Mouse (Mus musculus): ENCODE measurements at regions not wholly inside any gene's neighbourhood (a gene's known extent, or its start where the extent isn't known, plus 50 kb on each side); places are given as distances from the start of the nearest gene placed in this dataset.

- H3K27ac ChIP-seq (replicated peaks): no peak overlapping the region
- no peak overlapping the region for H3K9ac ChIP-seq (ENCODE audit: low read length)
- 30% methylated on average over 10 of the region's 10 CpGs for WGBS
- no peaks in the 10 kb centered on the region for H3K9me3 ChIP-seq (ENCODE audit: control insufficient read depth, low read length)
- no peaks in the 10 kb centered on the region for H3K4me1 ChIP-seq (replicated peaks; ENCODE audit: control insufficient read depth, insufficient read depth)
- H3K4me3 ChIP-seq (ENCODE audit: low read depth, low read length): no peak overlapping the region
- DNase-seq (ENCODE audit: low spot score): no peak
- no peaks in the 10 kb centered on the region for H3K27me3 ChIP-seq (ENCODE audit: control insufficient read depth, insufficient read depth, low read length)
- H3K36me3 ChIP-seq (ENCODE audit: control insufficient read depth, insufficient read depth, low read length): no peaks in the 10 kb centered on the region
- H3K4me2 ChIP-seq (replicated peaks; ENCODE audit: low read depth): no peak overlapping the region
- no peak for ATAC-seq (ENCODE audit: low FRiP score, low TSS enrichment)
- TF ChIP-seq CTCF (IDR thresholded peaks at IDR 0.05; ENCODE audit: low read depth) (no peak), EP300 (optimal IDR thresholded peaks at IDR 0.05) (no peak)
These were observed 232.0 kb upstream of the Arid2 start for GRCm38 (mm10) chr15:96055361-96055760.

- 64% methylated on average over 16 of the region's 16 CpGs for WGBS
- H3K27me3 ChIP-seq (ENCODE audit: control insufficient read depth, insufficient read depth, low read length): no peaks in the 10 kb centered on the region
- no peaks in the 10 kb centered on the region for H3K4me1 ChIP-seq (replicated peaks; ENCODE audit: control insufficient read depth, insufficient read depth)
- no peak overlapping the region for H3K4me2 ChIP-seq (replicated peaks; ENCODE audit: low read depth)
- no peak for DNase-seq (ENCODE audit: low spot score)
- TF ChIP-seq CTCF (IDR thresholded peaks at IDR 0.05; ENCODE audit: low read depth) (no peak), EP300 (optimal IDR thresholded peaks at IDR 0.05) (no peak)
- H3K9ac ChIP-seq (ENCODE audit: low read length): no peak overlapping the region
- no peak overlapping the region for H3K4me3 ChIP-seq (ENCODE audit: low read depth, low read length)
- no peaks in the 10 kb centered on the region for H3K36me3 ChIP-seq (ENCODE audit: control insufficient read depth, insufficient read depth, low read length)
- no peak overlapping the region for H3K27ac ChIP-seq (replicated peaks)
- no peak for ATAC-seq (ENCODE audit: low FRiP score, low TSS enrichment)
- no peaks in the 10 kb centered on the region for H3K9me3 ChIP-seq (ENCODE audit: control insufficient read depth, low read length)
These were observed 231.4 kb upstream of the Arid2 start for GRCm38 (mm10) chr15:96055796-96056473.

- H3K27ac ChIP-seq (replicated peaks): no peak overlapping the region
- ATAC-seq (ENCODE audit: low FRiP score, low TSS enrichment): no peak
- no peaks in the 10 kb centered on the region for H3K36me3 ChIP-seq (ENCODE audit: control insufficient read depth, insufficient read depth, low read length)
- TF ChIP-seq CTCF (IDR thresholded peaks at IDR 0.05; ENCODE audit: low read depth): no peak
- no peak for TF ChIP-seq EP300 (optimal IDR thresholded peaks at IDR 0.05)
- no peaks in the 10 kb centered on the region for H3K27me3 ChIP-seq (ENCODE audit: control insufficient read depth, insufficient read depth, low read length)
- no peak overlapping the region for H3K9ac ChIP-seq (ENCODE audit: low read length)
- no peaks in the 10 kb centered on the region for H3K4me1 ChIP-seq (replicated peaks; ENCODE audit: control insufficient read depth, insufficient read depth)
- no peaks in the 10 kb centered on the region for H3K9me3 ChIP-seq (ENCODE audit: control insufficient read depth, low read length)
- H3K4me2 ChIP-seq (replicated peaks; ENCODE audit: low read depth): no peak overlapping the region
- DNase-seq (ENCODE audit: low spot score): no peak
- H3K4me3 ChIP-seq (ENCODE audit: low read depth, low read length): no peak overlapping the region
- 48% methylated on average over 3 of the region's 3 CpGs for WGBS
These were observed 227.7 kb upstream of the Arid2 start for GRCm38 (mm10) chr15:96059623-96060022.

GRCm38 (mm10) chr15:96064499-96065217, 222.7 kb upstream of the Arid2 start:
- TF ChIP-seq EP300 (optimal IDR thresholded peaks at IDR 0.05) (no peak), CTCF (IDR thresholded peaks at IDR 0.05; ENCODE audit: low read depth) (no peak)
- Histone ChIP-seq H3K9ac (ENCODE audit: low read length) (no peak overlapping the region), H3K27me3 (ENCODE audit: control insufficient read depth, insufficient read depth, low read length) (no peaks in the 10 kb centered on the region), H3K4me3 (ENCODE audit: low read depth, low read length) (no peak overlapping the region), H3K9me3 (ENCODE audit: control insufficient read depth, low read length) (no peaks in the 10 kb centered on the region), H3K27ac (replicated peaks) (no peak overlapping the region), H3K4me2 (replicated peaks; ENCODE audit: low read depth) (no peak overlapping the region), H3K4me1 (replicated peaks; ENCODE audit: control insufficient read depth, insufficient read depth) (no peaks in the 10 kb centered on the region), H3K36me3 (ENCODE audit: control insufficient read depth, insufficient read depth, low read length) (no peaks in the 10 kb centered on the region)
- 57% methylated on average over 11 of the region's 11 CpGs for WGBS
- ATAC-seq (ENCODE audit: low FRiP score, low TSS enrichment): no peak
- DNase-seq (ENCODE audit: low spot score): no peak

- no peak overlapping the region for H3K27ac ChIP-seq (replicated peaks)
- no peaks in the 10 kb centered on the region for H3K9me3 ChIP-seq (ENCODE audit: control insufficient read depth, low read length)
- H3K9ac ChIP-seq (ENCODE audit: low read length): no peak overlapping the region
- WGBS: 80% methylated on average over 9 of the region's 9 CpGs
- DNase-seq (ENCODE audit: low spot score) (no peak), ATAC-seq (ENCODE audit: low FRiP score, low TSS enrichment) (no peak)
- H3K4me1 ChIP-seq (replicated peaks; ENCODE audit: control insufficient read depth, insufficient read depth): no peaks in the 10 kb centered on the region
- no peak for TF ChIP-seq EP300 (optimal IDR thresholded peaks at IDR 0.05)
- TF ChIP-seq CTCF (IDR thresholded peaks at IDR 0.05; ENCODE audit: low read depth): no peak
- no peaks in the 10 kb centered on the region for H3K27me3 ChIP-seq (ENCODE audit: control insufficient read depth, insufficient read depth, low read length)
- H3K36me3 ChIP-seq (ENCODE audit: control insufficient read depth, insufficient read depth, low read length): no peaks in the 10 kb centered on the region
- H3K4me2 ChIP-seq (replicated peaks; ENCODE audit: low read depth): no peak overlapping the region
- H3K4me3 ChIP-seq (ENCODE audit: low read depth, low read length): no peak overlapping the region
These were observed 211.7 kb upstream of the Arid2 start for GRCm38 (mm10) chr15:96075615-96076014.

- no peaks in the 10 kb centered on the region for H3K9me3 ChIP-seq (ENCODE audit: control insufficient read depth, low read length)
- TF ChIP-seq EP300 (optimal IDR thresholded peaks at IDR 0.05) (no peak), CTCF (IDR thresholded peaks at IDR 0.05; ENCODE audit: low read depth) (no peak)
- no peak overlapping the region for H3K4me3 ChIP-seq (ENCODE audit: low read depth, low read length)
- no peaks in the 10 kb centered on the region for H3K27me3 ChIP-seq (ENCODE audit: control insufficient read depth, insufficient read depth, low read length)
- no peaks in the 10 kb centered on the region for H3K36me3 ChIP-seq (ENCODE audit: control insufficient read depth, insufficient read depth, low read length)
- WGBS: 18% methylated on average over 5 of the region's 5 CpGs
- no peak overlapping the region for H3K27ac ChIP-seq (replicated peaks)
- ATAC-seq (ENCODE audit: low FRiP score, low TSS enrichment) (0 out of 2 replicates have a peak, but pooled peaks have one; percentile 43), DNase-seq (ENCODE audit: low spot score) (no peak)
- no peaks in the 10 kb centered on the region for H3K4me1 ChIP-seq (replicated peaks; ENCODE audit: control insufficient read depth, insufficient read depth)
- H3K4me2 ChIP-seq (replicated peaks; ENCODE audit: low read depth): no peak overlapping the region
- H3K9ac ChIP-seq (ENCODE audit: low read length): no peak overlapping the region
These were observed 209.6 kb upstream of the Arid2 start for GRCm38 (mm10) chr15:96077756-96078155.

Data from stomach, postnatal 0 days (tissue).